Mouse (Mus musculus) adipose tissue, adult 10 weeks (tissue): ENCODE data around the gene Mpv17. TPM values are rescaled to one million over a fixed set of nuclear protein-coding genes. Genes with fewer than 3 reads are reported as not detected.

Source experiments
- polyA plus RNA-seq: library from polyadenylated mRNA; stranded (reverse); fragments of 350-450 nt; fragmentation: Illumina TruSeq; extraction: RNeasy Lipid Tissue Mini Kit (QIAGEN cat#74804); gene quantifications from one replicate; pipeline ENCODE4 v1.2.3, GENCODE M21; 2014; ENCODE audit warnings: low read depth, low replicate concordance

The Mpv17 gene
- 65.2 TPM for polyA plus RNA-seq

DNA sequence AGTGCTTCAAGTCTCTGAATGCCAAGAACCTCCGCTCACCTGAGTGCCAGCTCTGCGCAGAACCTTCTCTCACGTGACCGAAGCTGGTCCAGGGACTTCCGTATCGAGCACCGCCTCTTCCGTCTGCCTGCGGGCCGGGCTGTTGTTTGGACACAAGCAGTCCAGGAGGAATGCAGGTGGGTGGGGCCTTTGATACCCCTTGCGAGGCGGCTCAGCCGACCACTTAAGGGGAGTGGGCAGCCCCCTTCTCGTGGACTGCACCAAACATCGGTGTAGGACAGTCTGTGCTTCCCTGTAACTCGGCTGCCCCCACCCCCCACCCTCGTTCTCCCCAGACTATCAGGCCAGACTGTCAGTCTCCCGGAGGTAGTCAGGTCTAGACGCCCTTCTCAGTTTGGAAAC lies at the start of gene Mpv17:
Mpv17 (minus strand) TSS at position 100 of the 402 bp plus-strand sequence.

DNA sequence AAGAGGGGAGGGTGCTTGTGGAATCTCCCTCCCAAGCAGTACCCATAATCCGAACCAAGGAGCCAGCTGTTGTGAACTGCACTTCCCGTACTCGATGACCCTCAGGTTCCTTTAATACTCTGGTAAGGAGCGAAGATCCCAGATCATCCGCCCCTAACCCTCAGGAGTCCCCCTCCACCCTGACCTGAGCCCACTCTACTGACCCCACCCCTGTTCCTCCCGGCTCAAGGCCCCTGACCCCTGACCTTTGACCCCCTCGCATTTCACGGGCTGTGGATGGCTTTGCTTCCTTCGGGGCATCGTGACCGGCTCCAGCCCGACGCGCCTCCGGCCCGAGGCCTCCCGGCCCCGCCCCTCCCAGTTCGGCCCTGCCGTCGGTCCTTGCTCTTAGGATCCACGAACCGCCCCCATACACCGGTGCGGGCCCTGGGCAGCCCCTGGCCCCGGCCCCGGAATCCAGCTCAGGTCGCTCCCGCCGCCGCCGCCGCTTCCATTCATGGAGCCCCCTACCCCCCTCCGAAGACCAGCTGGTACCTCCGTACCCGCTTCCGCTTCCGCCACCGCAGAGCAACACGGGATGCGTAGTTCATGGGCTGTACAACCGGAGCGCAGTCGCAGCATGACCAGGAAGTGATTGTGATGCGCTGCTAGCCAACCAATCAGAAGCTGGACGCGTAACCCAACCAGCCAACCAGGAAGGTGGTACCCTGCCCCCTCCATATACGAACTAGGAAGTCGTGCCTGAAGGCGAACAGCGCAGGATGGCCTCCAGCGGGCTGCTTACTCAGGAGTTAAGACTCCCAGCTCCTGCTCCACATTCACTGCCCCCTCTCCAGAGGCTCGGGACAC lies 47.9 kb upstream of the Mpv17 start, which contains the start of gene Zfp513:
Zfp513 (minus strand) TSS at position 562 of the 849 bp plus-strand sequence.

DNA sequence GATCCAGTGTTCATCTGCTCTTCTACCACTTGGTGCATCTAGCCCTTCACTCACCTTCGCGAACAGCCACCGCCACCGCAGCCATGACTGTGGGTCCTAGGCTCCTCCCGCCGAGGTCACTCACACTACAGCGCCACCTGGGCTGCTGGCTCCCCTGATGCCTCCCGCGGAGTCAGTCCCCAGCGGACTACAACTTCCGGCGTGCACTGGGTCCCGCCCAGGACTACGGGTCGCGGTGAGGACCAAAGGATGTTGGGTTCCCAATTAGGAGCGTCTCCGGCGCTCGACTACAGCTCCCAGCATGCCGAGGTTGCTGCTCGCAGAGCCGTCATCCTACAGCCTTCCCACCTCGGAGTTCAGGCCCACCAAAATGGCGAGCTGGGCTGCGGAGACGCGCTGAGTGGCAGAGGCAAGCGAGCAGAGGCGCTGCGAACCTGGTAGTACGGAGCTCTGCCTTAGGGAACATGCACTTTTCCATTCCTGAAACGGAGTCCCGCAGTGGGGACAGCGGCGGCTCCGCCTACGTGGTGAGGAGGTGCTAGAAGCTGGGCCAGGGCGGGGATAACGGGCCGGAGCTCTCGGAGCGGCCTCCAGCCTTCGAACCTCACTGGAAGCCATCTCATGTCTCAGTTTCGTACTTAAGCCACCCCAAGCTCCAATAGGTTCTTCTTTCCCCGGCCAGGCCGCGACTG lies 39.0 kb upstream of the Mpv17 start, which contains the start of the genes Snx17 and Eif2b4:
Snx17 (plus strand) TSS at position 289 of the 692 bp plus-strand sequence.
Eif2b4 (minus strand) TSS at position 492 of the 692 bp plus-strand sequence.

DNA sequence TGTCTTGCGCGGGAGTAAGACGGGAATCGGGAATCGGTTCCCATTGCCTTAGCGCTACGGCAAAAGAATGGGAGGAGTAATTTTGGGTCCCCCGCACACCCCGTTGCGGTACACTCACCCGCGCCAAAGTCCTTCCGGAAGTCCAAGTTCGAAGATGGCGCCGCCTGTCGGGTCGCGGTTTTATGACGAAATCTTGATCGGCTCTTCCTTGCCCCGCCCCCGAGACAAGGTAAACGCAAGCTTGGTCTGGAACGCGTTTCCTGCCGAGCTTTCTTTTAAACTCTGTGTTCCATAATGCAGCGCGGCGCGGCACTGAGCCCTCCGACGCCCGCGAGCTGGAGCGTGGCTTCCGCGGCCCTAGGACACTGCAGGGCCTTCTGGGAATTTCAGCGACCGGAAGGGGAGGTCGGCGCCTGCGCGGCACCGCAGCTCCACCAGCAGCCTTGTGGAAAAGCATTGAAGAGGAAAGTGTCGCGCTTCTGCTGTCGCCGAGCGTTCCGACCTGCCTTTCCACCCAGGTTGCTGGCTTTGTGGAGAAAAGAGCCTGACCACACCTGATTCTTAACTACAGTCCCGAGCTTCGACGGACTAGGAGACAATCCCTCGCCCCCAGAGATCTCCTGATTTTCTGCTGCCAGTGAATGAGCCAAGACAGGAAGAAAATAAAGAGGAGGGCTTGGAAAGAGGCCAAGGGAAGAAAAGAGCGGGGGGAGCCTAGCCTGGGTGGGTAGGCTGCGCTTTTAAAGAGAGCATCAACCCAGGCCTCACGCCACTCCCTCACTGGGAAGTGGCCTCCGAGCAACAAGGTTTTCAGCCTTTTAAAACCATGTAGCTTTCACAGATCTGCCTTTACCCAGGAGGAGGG lies 25.9 kb upstream of the Mpv17 start, which contains the start of the genes Gm29609 and Gtf3c2:
Gm29609 (minus strand) TSS at position 146 of the 865 bp plus-strand sequence.
Gtf3c2 (minus strand) TSS at position 379 of the 865 bp plus-strand sequence.

DNA sequence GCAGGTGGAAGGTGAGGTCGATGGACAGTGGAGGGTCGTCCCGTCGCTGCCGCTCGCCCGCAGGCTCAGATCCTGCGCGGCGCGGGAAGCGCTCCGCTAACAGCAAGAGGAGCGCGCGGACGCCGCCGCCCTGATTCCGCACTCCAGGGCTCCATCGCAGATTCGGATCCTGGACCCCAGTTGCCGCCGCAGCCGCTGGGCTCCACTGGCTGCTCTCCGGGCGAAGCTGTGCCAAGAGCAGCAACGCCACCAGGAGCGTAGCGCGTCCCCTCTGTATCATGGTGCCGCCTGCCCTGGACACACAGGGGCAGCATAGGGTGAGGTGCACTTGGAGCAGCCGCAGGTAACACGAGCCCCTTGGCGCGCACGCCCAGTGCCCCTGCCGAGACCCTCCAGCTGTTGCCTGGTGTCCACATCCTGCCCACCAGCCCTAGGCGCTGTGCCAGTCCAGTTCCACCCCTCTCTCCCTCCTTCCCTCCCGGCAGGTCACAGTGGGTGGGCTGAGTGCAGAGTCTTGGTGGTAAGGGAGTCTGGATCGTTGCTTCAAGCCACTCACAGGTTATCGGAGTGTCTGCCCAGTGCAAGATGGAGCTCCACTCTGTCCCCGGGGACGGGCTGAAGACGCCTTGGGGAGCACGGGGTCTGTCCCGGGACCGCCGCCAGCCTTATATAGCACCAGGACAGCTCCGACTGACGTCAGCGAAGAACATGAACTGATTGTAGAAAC lies 15.6 kb downstream of the Mpv17 start, which contains the start of gene Ucn:
Ucn (minus strand) TSS at position 589 of the 727 bp plus-strand sequence.

DNA sequence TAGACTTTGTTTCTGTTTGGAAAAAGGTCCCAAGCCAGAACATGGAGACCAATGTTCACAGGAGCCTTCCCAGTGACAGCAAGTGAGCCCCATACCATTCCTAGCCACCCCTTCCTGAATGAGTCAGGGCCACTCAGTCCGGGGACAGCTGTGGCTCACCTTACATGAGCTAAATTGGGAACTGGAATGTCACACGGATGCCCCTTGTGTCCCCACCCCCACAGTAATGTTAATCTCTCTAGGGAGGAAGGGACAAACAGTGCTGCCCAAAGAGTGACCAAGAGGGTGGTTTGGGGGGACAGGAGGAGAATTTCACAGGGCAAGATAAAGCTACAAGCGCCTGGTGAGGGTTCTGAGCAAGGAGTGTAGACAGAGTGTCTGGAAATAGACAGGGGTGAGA lies 37.7 kb downstream of the Mpv17 start, which contains the start of gene Trim54:
Trim54 (plus strand) TSS at position 359 of the 400 bp plus-strand sequence.

DNA sequence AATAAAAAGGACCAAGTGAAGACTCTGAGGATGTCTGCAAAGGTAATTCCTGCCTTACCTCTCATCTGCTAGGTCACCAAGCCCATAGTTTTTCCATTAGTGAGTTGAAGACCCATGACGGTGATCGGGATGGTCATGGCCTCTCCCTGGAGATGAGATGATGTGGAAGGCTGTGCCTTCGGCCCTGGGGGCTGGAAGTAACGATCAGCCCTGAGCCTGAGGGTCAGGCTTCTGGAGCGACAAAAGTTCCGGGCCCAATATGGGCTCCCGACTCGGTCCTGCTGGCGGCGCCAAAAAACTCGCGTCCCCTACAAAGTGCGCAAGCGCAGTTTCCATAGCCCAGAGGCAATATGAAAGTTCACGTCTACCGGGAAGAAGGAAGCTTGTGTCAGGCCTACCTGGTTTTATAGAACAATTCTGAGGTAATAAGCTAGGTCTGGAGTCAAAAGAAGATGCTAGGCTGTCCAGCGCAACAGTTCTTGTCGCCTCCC lies 46.0 kb downstream of the Mpv17 start, which contains the start of gene Slc30a3:
Slc30a3 (minus strand) TSS at position 238 of the 491 bp plus-strand sequence.

DNA sequence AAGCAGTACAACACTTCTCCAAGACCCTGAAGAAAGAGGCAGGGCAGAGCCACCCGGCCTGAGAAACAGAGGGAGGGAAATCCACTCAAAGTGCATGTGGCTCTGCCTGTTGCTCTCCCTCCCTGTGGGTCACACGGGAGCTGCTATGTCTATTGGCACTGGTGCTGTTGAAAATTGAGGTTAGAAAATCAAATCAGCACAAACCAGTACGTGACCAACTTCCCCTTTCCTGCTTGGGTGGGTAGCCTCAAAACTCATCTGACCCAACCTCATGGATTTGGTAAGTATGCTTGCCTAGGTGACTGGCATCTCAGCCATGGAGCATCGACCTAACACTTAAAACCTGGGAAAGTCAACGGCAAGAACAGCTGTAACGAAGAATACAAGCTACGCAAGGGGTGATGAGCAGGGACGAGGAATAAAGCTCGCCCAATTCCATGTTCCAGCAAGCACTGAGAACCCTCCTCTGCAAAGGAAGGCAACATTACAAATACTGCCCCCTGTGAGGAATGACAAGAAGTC lies 48.2 kb downstream of the Mpv17 start, which contains the start of gene Dnajc5g:
Dnajc5g (plus strand) TSS at position 472 of the 522 bp plus-strand sequence.

Other genes starting within 250 kb of the Mpv17 start
- 382 TPM for gene Ost4, start 246.5 kb downstream of the Mpv17 start, polyA plus RNA-seq
- 31.7 TPM for gene Emilin1, start 240.8 kb downstream of the Mpv17 start, polyA plus RNA-seq
- 53.3 TPM for gene Khk, start 232.8 kb downstream of the Mpv17 start, polyA plus RNA-seq
- gene Cgref1, start 208.7 kb downstream of the Mpv17 start, polyA plus RNA-seq = 1.9 TPM
- gene Preb, start 193.9 kb downstream of the Mpv17 start, polyA plus RNA-seq = 157 TPM
- 4.2 TPM for gene Tcf23, start 185.6 kb downstream of the Mpv17 start, polyA plus RNA-seq
- gene Atraid, start 105.9 kb downstream of the Mpv17 start, polyA plus RNA-seq = 188 TPM
- 17.8 TPM for gene Slc5a6, start 105.3 kb downstream of the Mpv17 start, polyA plus RNA-seq
- 109 TPM for gene Cad, start 99.5 kb downstream of the Mpv17 start, polyA plus RNA-seq
- 2.3 TPM for gene Dnajc5g, start 48.0 kb downstream of the Mpv17 start, polyA plus RNA-seq
- gene Slc30a3, start 46.0 kb downstream of the Mpv17 start, polyA plus RNA-seq = 8.9 TPM
- not detected for gene Trim54, start 37.5 kb downstream of the Mpv17 start, polyA plus RNA-seq
- not detected for gene Ucn, start 15.4 kb downstream of the Mpv17 start, polyA plus RNA-seq
- 2.0 TPM for gene Gm29609, start 25.7 kb upstream of the Mpv17 start, polyA plus RNA-seq
- gene Gtf3c2, start 25.9 kb upstream of the Mpv17 start, polyA plus RNA-seq = 56.6 TPM
- 78.8 TPM for gene Snx17, start 39.0 kb upstream of the Mpv17 start, polyA plus RNA-seq
- 34.0 TPM for gene Eif2b4, start 39.2 kb upstream of the Mpv17 start, polyA plus RNA-seq
- 17.7 TPM for gene Zfp513, start 48.1 kb upstream of the Mpv17 start, polyA plus RNA-seq
- gene Ppm1g, start 66.4 kb upstream of the Mpv17 start, polyA plus RNA-seq = 74.3 TPM
- gene Nrbp1, start 86.6 kb upstream of the Mpv17 start, polyA plus RNA-seq = 83.1 TPM
- gene Gm9970, start 87.0 kb upstream of the Mpv17 start, polyA plus RNA-seq = not detected
- gene Krtcap3, start 97.4 kb upstream of the Mpv17 start, polyA plus RNA-seq = 18.2 TPM
- gene Ift172, start 136.9 kb upstream of the Mpv17 start, polyA plus RNA-seq = 45.4 TPM
- 6.8 TPM for gene Fndc4, start 141.8 kb upstream of the Mpv17 start, polyA plus RNA-seq
- 0.50 TPM for gene Gckr, start 143.2 kb upstream of the Mpv17 start, polyA plus RNA-seq